Mouse (Mus musculus) myocyte (in vitro differentiated cells): ENCODE measurements around the gene Gtf2a1.

ENCODE experiments used
- CEBPB ChIP-seq: IDR thresholded peaks from 2 replicates; pipeline ENCODE4 v1.6.1; 2011; ENCODE audit warnings: mild to moderate bottlenecking, moderate library complexity; ENCODE audit not compliant: poor library complexity, insufficient read depth, severe bottlenecking
- E2F4 ChIP-seq: IDR thresholded peaks from one replicate; pipeline ENCODE4 v1.6.1; 2011; ENCODE audit warnings: mild to moderate bottlenecking, control low read depth, moderate library complexity; ENCODE audit not compliant: insufficient read depth
- MAX ChIP-seq: IDR thresholded peaks from one replicate; pipeline ENCODE4 v1.6.1; 2011; ENCODE audit warnings: low read depth, mild to moderate bottlenecking, control low read depth
- MYOD1 ChIP-seq, 3 experiments: IDR thresholded peaks; one replicate each; pipeline ENCODE4 v1.6.1; 2011; ENCODE audit warnings: control low read depth in 2 of 3, low read depth in 2 of 3, mild to moderate bottlenecking in 2 of 3, moderate library complexity in 1 of 3; ENCODE audit not compliant: insufficient read length in 2 of 3, control insufficient read depth in 1 of 3
- MYOG ChIP-seq, 3 experiments: IDR thresholded peaks; one replicate each; pipeline ENCODE4 v1.6.1; 2011; ENCODE audit warnings: control low read depth in 2 of 3, low read depth in 2 of 3, mild to moderate bottlenecking in 2 of 3; ENCODE audit not compliant: insufficient read length in 2 of 3, control insufficient read depth in 1 of 3, insufficient read depth in 1 of 3
- POLR2A ChIP-seq: IDR thresholded peaks from one replicate; pipeline ENCODE4 v1.6.1; 2011; ENCODE audit warnings: low read depth, mild to moderate bottlenecking, control low read depth, moderate library complexity; ENCODE audit not compliant: insufficient read length
- POLR2AphosphoS2 ChIP-seq: IDR thresholded peaks from one replicate; pipeline ENCODE4 v1.6.1; 2011; ENCODE audit warnings: low read depth, control low read depth; ENCODE audit not compliant: insufficient read length
- REST ChIP-seq: IDR thresholded peaks from one replicate; pipeline ENCODE4 v1.6.1; 2011; ENCODE audit warnings: mild to moderate bottlenecking, control low read depth, moderate library complexity; ENCODE audit not compliant: insufficient read depth, insufficient read length
- TCF12 ChIP-seq: IDR thresholded peaks from one replicate; pipeline ENCODE4 v1.6.1; 2011; ENCODE audit warnings: mild to moderate bottlenecking, control low read depth; ENCODE audit not compliant: poor library complexity, insufficient read depth, severe bottlenecking
- TCF3 ChIP-seq: IDR thresholded peaks from one replicate; pipeline ENCODE4 v1.6.1; 2011; ENCODE audit warnings: low read depth, control low read depth; ENCODE audit not compliant: insufficient read length
- USF1 ChIP-seq: IDR thresholded peaks from one replicate; pipeline ENCODE4 v1.6.1; 2011; ENCODE audit warnings: low read depth, mild to moderate bottlenecking, control low read depth, moderate library complexity

DNA sequence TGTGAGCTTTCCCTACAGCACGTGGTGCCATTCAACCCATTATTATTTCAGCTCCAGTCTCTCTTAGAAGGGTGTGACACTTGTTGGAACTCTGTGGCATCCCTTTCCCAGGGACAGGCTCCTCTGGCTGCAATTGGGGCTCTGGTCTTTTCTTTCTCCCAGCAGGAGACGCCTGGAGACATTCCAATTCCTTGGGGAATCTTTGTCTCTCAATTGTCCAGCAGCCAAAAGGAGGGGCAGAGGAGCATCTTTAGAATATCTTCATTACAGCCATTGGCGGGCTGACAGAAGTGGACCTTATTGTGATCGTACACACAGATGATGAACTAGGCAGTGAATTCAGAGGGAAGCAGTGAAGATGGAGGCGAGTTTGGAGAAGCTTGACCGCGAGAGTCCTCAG is 17.4 kb upstream of the Gtf2a1 start:
- TF ChIP-seq E2F4 (no peak), POLR2A (no peak), MAX (no peak), USF1 (no peak), MYOD1 (IDR thresholded peaks at IDR 0.05; ENCODE audit: control insufficient read depth in 1 of 3, insufficient read length in 2 of 3, low read depth in 2 of 3) (no peak), MYOG (IDR thresholded peaks at IDR 0.05; ENCODE audit: control insufficient read depth in 1 of 3, insufficient read depth in 1 of 3, insufficient read length in 2 of 3, low read depth in 2 of 3) (no peak), POLR2AphosphoS2 (no peak), TCF12 (no peak), CEBPB (no peak), REST (no peak), TCF3 (no peak)
